ENCODE assay signal across 10 mouse cellular contexts in genomic region chr11:95412615-95413014, GRCm38 (mm10). TPM values are rescaled to one million over a fixed set of nuclear protein-coding genes. Genes with fewer than 3 reads are reported as not detected.
DNase-seq lines count a peak whose midpoint lies in the region; ATAC-seq and TF ChIP-seq lines count a peak whose summit lies in the region.
"Had no signal": no experiment of that assay in that cellular context is flagged by ENCODE, and none has a peak within 500 bp of the region (broad histone marks: within the 10 kb centered on the region; RNA-seq: fewer than 3 reads in every experiment).

No protein-coding gene starts in this region.

- no peak overlapping the region for H3K9ac ChIP-seq in forebrain, postnatal 0 days
- H3K9ac ChIP-seq in forebrain, embryonic 14.5 days (ENCODE audit: low read length), result no peak overlapping the region
- H3K9ac ChIP-seq in lung, embryonic 16.5 days (ENCODE audit: low read length), result no peak overlapping the region
- H3K9ac ChIP-seq: hindbrain, embryonic 13.5 days had no signal

- peaks cover 14% of the 10 kb centered on the region for H3K4me1 ChIP-seq in forebrain, postnatal 0 days (ENCODE audit: insufficient read depth)
- H3K4me1 ChIP-seq in forebrain, embryonic 14.5 days (ENCODE audit: control insufficient read depth, insufficient read depth, low read length), result peaks cover 14% of the 10 kb centered on the region
- H3K4me1 ChIP-seq in lung, embryonic 16.5 days (replicated peaks; ENCODE audit: control insufficient read depth, insufficient read depth, low read length), result peaks cover 11% of the 10 kb centered on the region

- no peak overlapping the region for H3K4me2 ChIP-seq in forebrain, postnatal 0 days (ENCODE audit: low read depth)
- no peak overlapping the region for H3K4me2 ChIP-seq in forebrain, embryonic 14.5 days (ENCODE audit: low read length)
- no peak overlapping the region for H3K4me2 ChIP-seq in lung, embryonic 16.5 days (ENCODE audit: low read depth, low read length)

- H3K27ac ChIP-seq in forebrain, postnatal 0 days (ENCODE audit: low read depth, low read length), result no peak overlapping the region
- no peak overlapping the region for H3K27ac ChIP-seq in forebrain, embryonic 14.5 days (ENCODE audit: low read depth, low read length)
- peak overlapping the region; percentile 37 for H3K27ac ChIP-seq in lung, embryonic 16.5 days (ENCODE audit: low read length)
- H3K27ac ChIP-seq: hindbrain, embryonic 13.5 days; kidney, postnatal 0 days had no signal

- no peak for ATAC-seq in forebrain, postnatal 0 days
- no peak for ATAC-seq in forebrain, embryonic 14.5 days
- no peak for ATAC-seq in lung, embryonic 16.5 days (ENCODE audit: low read depth)

- no peaks in the 10 kb centered on the region for H3K27me3 ChIP-seq in forebrain, postnatal 0 days (ENCODE audit: insufficient read depth, low read length)
- H3K27me3 ChIP-seq in forebrain, embryonic 14.5 days (replicated peaks; ENCODE audit: control insufficient read depth, insufficient read depth, low read length), result no peaks in the 10 kb centered on the region
- H3K27me3 ChIP-seq in lung, embryonic 16.5 days (ENCODE audit: control insufficient read depth, insufficient read depth, low read depth, low read length), result no peaks in the 10 kb centered on the region
- H3K27me3 ChIP-seq: hindbrain, embryonic 13.5 days had no signal

- H3K36me3 ChIP-seq in forebrain, postnatal 0 days (ENCODE audit: insufficient read depth), result no peaks in the 10 kb centered on the region
- H3K36me3 ChIP-seq in forebrain, embryonic 14.5 days (ENCODE audit: control insufficient read depth, insufficient read depth, low read length), result no peaks in the 10 kb centered on the region
- H3K36me3 ChIP-seq in lung, embryonic 16.5 days (ENCODE audit: control insufficient read depth, insufficient read depth, low read length), result no peaks in the 10 kb centered on the region
- H3K36me3 ChIP-seq: hindbrain, embryonic 13.5 days had no signal

- no peak overlapping the region for H3K4me3 ChIP-seq in forebrain, postnatal 0 days (ENCODE audit: low read depth, low read length)
- H3K4me3 ChIP-seq in forebrain, embryonic 14.5 days (ENCODE audit: low read depth, low read length), result no peak overlapping the region
- H3K4me3 ChIP-seq in lung, embryonic 16.5 days (ENCODE audit: low read length), result no peak overlapping the region
- H3K4me3 ChIP-seq: hindbrain, embryonic 13.5 days had no signal

- peak; percentile 54 for DNase-seq in forebrain, postnatal 0 days
- DNase-seq in forebrain, embryonic 14.5 days (ENCODE audit: low spot score), result no peak
- DNase-seq in lung, postnatal 10 days, result no peak
- peak; percentile 63 for DNase-seq in adrenal gland, postnatal 25 days
- peak; percentile 92 for DNase-seq in gonadal fat pad, adult 2 months (ENCODE audit: low read depth)
- no peak for DNase-seq in right cerebral cortex, postnatal 14 days
- DNase-seq: retina, postnatal 1 day had no signal

- TF ChIP-seq CTCF in forebrain, postnatal 0 days (IDR thresholded peaks at IDR 0.05; ENCODE audit: low read depth), result no peak

- 75% methylated on average over 3 of the region's 3 CpGs for WGBS in forebrain, postnatal 0 days
- WGBS in forebrain, embryonic 14.5 days, result 84% methylated on average over 3 of the region's 3 CpGs
- WGBS in lung, embryonic 16.5 days, result 87% methylated on average over 3 of the region's 3 CpGs

- no peaks in the 10 kb centered on the region for H3K9me3 ChIP-seq in forebrain, postnatal 0 days (ENCODE audit: low read length)
- H3K9me3 ChIP-seq in forebrain, embryonic 14.5 days (replicated peaks; ENCODE audit: control insufficient read depth, low read length), result no peaks in the 10 kb centered on the region
- H3K9me3 ChIP-seq in lung, embryonic 16.5 days (ENCODE audit: control insufficient read depth, low read length), result no peaks in the 10 kb centered on the region
- H3K9me3 ChIP-seq: hindbrain, embryonic 13.5 days had no signal

RNA-seq across cellular contexts. Expression of gene Spop, which starts 1.3 kb away (rescaled TPM):
- 59.2 and 70.1 TPM in 2 replicates for total RNA-seq in forebrain, postnatal 0 days (2014; rRNA removed)
- 88.7 and 213 TPM in 2 replicates for polyA plus RNA-seq in forebrain, postnatal 0 days (2015; fragmentation: Nextera tagmentation; extraction: Ambion mirVana)
- polyA plus RNA-seq in forebrain, embryonic 14.5 days (2014; fragmentation: Nextera tagmentation; extraction: Ambion mirVana), result 62.0 and 96.6 TPM in 2 replicates
- 150 and 170 TPM in 2 replicates for polyA plus RNA-seq in lung, embryonic 16.5 days (2015; fragmentation: Nextera tagmentation; extraction: Ambion mirVana)
- total RNA-seq in adrenal gland, postnatal 25 days (2021), result 131 and 144 TPM in 2 replicates
- 38.5 and 70.1 TPM in 2 replicates for polyA plus RNA-seq in gonadal fat pad, adult 2 months (2012; rRNA removed)

RNA-seq across cellular contexts. Expression of gene Slc35b1, which starts 28.1 kb away (rescaled TPM):
- 103 and 109 TPM in 2 replicates for total RNA-seq in forebrain, postnatal 0 days (2014; rRNA removed)
- polyA plus RNA-seq in forebrain, postnatal 0 days (2015; fragmentation: Nextera tagmentation; extraction: Ambion mirVana), result 160 and 179 TPM in 2 replicates
- 168 and 174 TPM in 2 replicates for polyA plus RNA-seq in forebrain, embryonic 14.5 days (2014; fragmentation: Nextera tagmentation; extraction: Ambion mirVana)
- polyA plus RNA-seq in lung, embryonic 16.5 days (2015; fragmentation: Nextera tagmentation; extraction: Ambion mirVana), result 91.1 and 92.7 TPM in 2 replicates
- 51.8 and 53.9 TPM in 2 replicates for total RNA-seq in adrenal gland, postnatal 25 days (2021)
- 157 TPM in 2 replicates for polyA plus RNA-seq in gonadal fat pad, adult 2 months (2012; rRNA removed)

Comparison
In these comparisons a context has a peak if more than half of its experiments do, and no peak if none do; other contexts are left out.
1. DNase-seq: peak in forebrain, postnatal 0 days (single experiment), adrenal gland, postnatal 25 days (single experiment) and gonadal fat pad, adult 2 months (single experiment); none in forebrain, embryonic 14.5 days (single experiment), lung, postnatal 10 days (single experiment) and right cerebral cortex, postnatal 14 days (single experiment).